Mouse (Mus musculus): ENCODE data around the gene Tmem210. TPM values are rescaled to one million over a fixed set of nuclear protein-coding genes. Genes with fewer than 3 reads are reported as not detected.

Tmem210 gene
- total and polyA plus RNA-seq, 3 experiments = not detected

Other genes starting within 250 kb of the Tmem210 start
Only the 30 nearest of the 34 such genes appear.
- not detected for gene Noxa1, start 193.0 kb upstream of the Tmem210 start, total RNA-seq (2021)
- gene Noxa1, start 193.0 kb upstream of the Tmem210 start, polyA plus RNA-seq (2012; rRNA removed) = not detected in 2 replicates
- 1 to 10 TPM; 1.9 to 3.6 TPM for gene Nrarp, start 107.4 kb upstream of the Tmem210 start, total RNA-seq (2021)
- 12.0 and 19.0 TPM in 2 replicates for gene Nrarp, start 107.4 kb upstream of the Tmem210 start, polyA plus RNA-seq (2012; rRNA removed)
- gene Tor4a, start 91.3 kb upstream of the Tmem210 start, total RNA-seq (2021) = 10 to 100 TPM; 21.9 to 24.2 TPM
- gene Tor4a, start 91.3 kb upstream of the Tmem210 start, polyA plus RNA-seq (2012; rRNA removed) = 51.3 and 60.0 TPM in 2 replicates
- gene Nelfb, start 76.7 kb upstream of the Tmem210 start, total RNA-seq (2021) = 10 to 100 TPM; 36.3 to 57.4 TPM
- gene Nelfb, start 76.7 kb upstream of the Tmem210 start, polyA plus RNA-seq (2012; rRNA removed) = 37.5 and 38.2 TPM in 2 replicates
- gene Stpg3, start 73.5 kb upstream of the Tmem210 start, total RNA-seq (2021) = not detected
- not detected in 2 replicates for gene Stpg3, start 73.5 kb upstream of the Tmem210 start, polyA plus RNA-seq (2012; rRNA removed)
- not detected for gene Fam166a, start 69.4 kb upstream of the Tmem210 start, total RNA-seq (2021)
- gene Fam166a, start 69.4 kb upstream of the Tmem210 start, polyA plus RNA-seq (2012; rRNA removed) = 0.15 and 0.16 TPM in 2 replicates
- 100 to 1,000 TPM; 303 to 312 TPM for gene Tubb4b, start 63.4 kb upstream of the Tmem210 start, total RNA-seq (2021)
- 210 and 267 TPM in 2 replicates for gene Tubb4b, start 63.4 kb upstream of the Tmem210 start, polyA plus RNA-seq (2012; rRNA removed)
- not detected for gene Slc34a3, start 53.8 kb upstream of the Tmem210 start, total RNA-seq (2021)
- gene Slc34a3, start 53.8 kb upstream of the Tmem210 start, polyA plus RNA-seq (2012; rRNA removed) = not detected in 2 replicates
- gene Rnf224, start 51.4 kb upstream of the Tmem210 start, total RNA-seq (2021) = not detected
- not detected in 2 replicates for gene Rnf224, start 51.4 kb upstream of the Tmem210 start, polyA plus RNA-seq (2012; rRNA removed)
- 1 to 10 TPM; 6.7 to 8.5 TPM for gene Rnf208, start 45.9 kb upstream of the Tmem210 start, total RNA-seq (2021)
- gene Rnf208, start 45.9 kb upstream of the Tmem210 start, polyA plus RNA-seq (2012; rRNA removed) = 25.8 and 36.4 TPM in 2 replicates
- gene Cysrt1, start 45.7 kb upstream of the Tmem210 start, total RNA-seq (2021) = not detected
- gene Cysrt1, start 45.7 kb upstream of the Tmem210 start, polyA plus RNA-seq (2012; rRNA removed) = 0.12 TPM in 1 of 2 replicates, not detected in the other
- 1 to 10 TPM; 3.1 to 3.2 TPM for gene AL732309.1, start 41.3 kb upstream of the Tmem210 start, total RNA-seq (2021)
- 21.7 and 22.6 TPM in 2 replicates for gene AL732309.1, start 41.3 kb upstream of the Tmem210 start, polyA plus RNA-seq (2012; rRNA removed)
- 10 to 100 TPM; 23.9 to 32.0 TPM for gene Tmem203, start 32.7 kb upstream of the Tmem210 start, total RNA-seq (2021)
- gene Tmem203, start 32.7 kb upstream of the Tmem210 start, polyA plus RNA-seq (2012; rRNA removed) = 114 and 116 TPM in 2 replicates
- 10 to 100 TPM in 1 of 2 experiments, 1 to 10 TPM in 1; 10.0 to 13.1 TPM for gene Tprn, start 25.5 kb upstream of the Tmem210 start, total RNA-seq (2021)
- 13.6 and 14.6 TPM in 2 replicates for gene Tprn, start 25.5 kb upstream of the Tmem210 start, polyA plus RNA-seq (2012; rRNA removed)
- 10 to 100 TPM; 37.6 to 46.1 TPM for gene Ssna1, start 15.7 kb upstream of the Tmem210 start, total RNA-seq (2021)
- gene Ssna1, start 15.7 kb upstream of the Tmem210 start, polyA plus RNA-seq (2012; rRNA removed) = 55.2 and 62.1 TPM in 2 replicates
- gene Anapc2, start 15.7 kb upstream of the Tmem210 start, total RNA-seq (2021) = 10 to 100 TPM; 78.8 to 82.7 TPM
- 93.1 and 110 TPM in 2 replicates for gene Anapc2, start 15.7 kb upstream of the Tmem210 start, polyA plus RNA-seq (2012; rRNA removed)
- not detected for gene Lrrc26, start 1.8 kb downstream of the Tmem210 start, total RNA-seq (2021)
- not detected in 2 replicates for gene Lrrc26, start 1.8 kb downstream of the Tmem210 start, polyA plus RNA-seq (2012; rRNA removed)
- 10 to 100 TPM in 1 of 2 experiments, 1 to 10 TPM in 1; 8.3 to 13.3 TPM for gene Grin1, start 31.0 kb downstream of the Tmem210 start, total RNA-seq (2021)
- 15.3 and 16.4 TPM in 2 replicates for gene Grin1, start 31.0 kb downstream of the Tmem210 start, polyA plus RNA-seq (2012; rRNA removed)
- gene Man1b1, start 44.2 kb downstream of the Tmem210 start, total RNA-seq (2021) = 10 to 100 TPM; 53.6 to 59.9 TPM
- 10.3 and 13.5 TPM in 2 replicates for gene Man1b1, start 44.2 kb downstream of the Tmem210 start, polyA plus RNA-seq (2012; rRNA removed)
- gene Dpp7, start 68.2 kb downstream of the Tmem210 start, total RNA-seq (2021) = 10 to 100 TPM; 34.2 to 38.5 TPM
- 47.1 and 55.0 TPM in 2 replicates for gene Dpp7, start 68.2 kb downstream of the Tmem210 start, polyA plus RNA-seq (2012; rRNA removed)
- gene Uap1l1, start 77.5 kb downstream of the Tmem210 start, total RNA-seq (2021) = 10 to 100 TPM; 15.0 to 22.7 TPM
- gene Uap1l1, start 77.5 kb downstream of the Tmem210 start, polyA plus RNA-seq (2012; rRNA removed) = 28.4 and 41.5 TPM in 2 replicates
- under 1 TPM in 1 of 2 experiments, not detected in 1; 0.23 TPM for gene Sapcd2, start 84.2 kb downstream of the Tmem210 start, total RNA-seq (2021)
- 3.9 and 4.4 TPM in 2 replicates for gene Sapcd2, start 84.2 kb downstream of the Tmem210 start, polyA plus RNA-seq (2012; rRNA removed)
- 1 to 10 TPM; 3.7 to 7.2 TPM for gene Entpd2, start 107.7 kb downstream of the Tmem210 start, total RNA-seq (2021)
- gene Entpd2, start 107.7 kb downstream of the Tmem210 start, polyA plus RNA-seq (2012; rRNA removed) = 21.1 and 24.7 TPM in 2 replicates
- 100 to 1,000 TPM; 128 to 145 TPM for gene Npdc1, start 111.2 kb downstream of the Tmem210 start, total RNA-seq (2021)
- 685 and 775 TPM in 2 replicates for gene Npdc1, start 111.2 kb downstream of the Tmem210 start, polyA plus RNA-seq (2012; rRNA removed)
- under 1 TPM in 1 of 2 experiments, not detected in 1; 0.24 TPM for gene Fut7, start 135.1 kb downstream of the Tmem210 start, total RNA-seq (2021)
- 0.10 and 0.40 TPM in 2 replicates for gene Fut7, start 135.1 kb downstream of the Tmem210 start, polyA plus RNA-seq (2012; rRNA removed)
- 10 to 100 TPM; 32.1 to 42.7 TPM for gene Abca2, start 140.6 kb downstream of the Tmem210 start, total RNA-seq (2021)
- 86.8 and 118 TPM in 2 replicates for gene Abca2, start 140.6 kb downstream of the Tmem210 start, polyA plus RNA-seq (2012; rRNA removed)
- under 1 TPM in 1 of 2 experiments, not detected in 1; 0.66 TPM for gene Clic3, start 168.7 kb downstream of the Tmem210 start, total RNA-seq (2021)
- gene Clic3, start 168.7 kb downstream of the Tmem210 start, polyA plus RNA-seq (2012; rRNA removed) = 1.6 and 3.4 TPM in 2 replicates
- 10 to 100 TPM; 33.3 to 35.2 TPM for gene Paxx, start 172.9 kb downstream of the Tmem210 start, total RNA-seq (2021)
- 85.9 and 124 TPM in 2 replicates for gene Paxx, start 172.9 kb downstream of the Tmem210 start, polyA plus RNA-seq (2012; rRNA removed)
- gene Ptgds, start 181.9 kb downstream of the Tmem210 start, total RNA-seq (2021) = 1 to 10 TPM; 2.5 to 2.7 TPM
- gene Ptgds, start 181.9 kb downstream of the Tmem210 start, polyA plus RNA-seq (2012; rRNA removed) = 4.9 and 5.6 TPM in 2 replicates
- gene Lcn12, start 205.8 kb downstream of the Tmem210 start, total RNA-seq (2021) = not detected
- gene Lcn12, start 205.8 kb downstream of the Tmem210 start, polyA plus RNA-seq (2012; rRNA removed) = not detected in 2 replicates

Measured in adrenal gland, adult 2 months (tissue).